Mouse (Mus musculus) embryonic facial prominence, embryonic 10.5 days (tissue): ENCODE results near the gene Antxr2. TPM values are rescaled to one million over a fixed set of nuclear protein-coding genes. Genes with fewer than 3 reads are reported as not detected.

Experiments used
- DNase-seq: peaks from one replicate; pipeline ENCODE4 v3.0.0-alpha.2; 2017; ENCODE audit warnings: low spot score
- H3K27ac ChIP-seq: fragments of 300-500 bp; sonication (generic); replicated peaks from 2 replicates; pipeline ENCODE4 v1.5.1; 2016; ENCODE audit warnings: mild to moderate bottlenecking
- H3K27me3 ChIP-seq: fragments of 300-500 bp; sonication (generic); replicated peaks from 2 replicates; pipeline ENCODE4 v1.6.1; 2016; ENCODE audit warnings: low read depth, mild to moderate bottlenecking; ENCODE audit not compliant: poor library complexity, severe bottlenecking
- H3K36me3 ChIP-seq: fragments of 300-500 bp; sonication (generic); replicated peaks from 2 replicates; pipeline ENCODE4 v1.6.1; 2016; ENCODE audit warnings: mild to moderate bottlenecking, moderate library complexity
- H3K4me1 ChIP-seq: fragments of 300-500 bp; sonication (generic); 2 replicates; pipeline ENCODE4 v1.6.1; 2016
- H3K4me3 ChIP-seq: fragments of 300-500 bp; sonication (generic); 2 replicates; pipeline ENCODE4 v1.5.1; 2016; ENCODE audit warnings: mild to moderate bottlenecking, moderate library complexity
- H3K9me3 ChIP-seq: fragments of 300-500 bp; sonication (generic); 2 replicates; pipeline ENCODE4 v1.6.1; 2016; ENCODE audit warnings: mild to moderate bottlenecking
- WGBS: fragments of 180-500 bp; shearing (Covaris S2); methylation state at CpG from one replicate; pipeline ENCODE4 v1.1.7; 2016; 5-methylcytosine and 5-hydroxymethylcytosine counted together
- polyA plus RNA-seq: library from polyadenylated mRNA; unstranded; fragments of >200 nt; fragmentation: Nextera tagmentation; extraction: Ambion mirVana; gene quantifications from 2 replicates; pipeline ENCODE4 v1.2.1, GENCODE M21; 2016

Antxr2 gene
- polyA plus RNA-seq, 1 experiment from 2014 or later: 15.4 TPM

DNA sequence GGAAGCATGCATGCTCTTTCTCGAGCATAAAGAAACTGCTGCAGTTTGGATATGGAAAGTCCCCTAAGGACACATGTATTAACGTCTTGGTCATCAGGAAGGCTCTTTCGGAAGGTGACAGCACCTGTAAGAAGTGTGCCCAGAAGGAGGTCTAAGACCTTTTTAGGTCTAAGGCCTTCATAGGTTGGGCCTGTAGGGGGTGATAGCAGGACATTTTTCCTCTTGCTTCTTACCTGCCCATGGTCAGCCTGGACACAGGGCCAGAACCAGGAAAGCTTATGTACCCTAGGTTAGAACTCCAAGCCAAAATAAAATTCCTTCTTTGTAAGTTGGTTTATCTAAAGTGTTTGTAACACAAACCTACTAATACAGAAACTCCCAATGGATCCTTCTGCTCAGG, 83.6 kb downstream of the Antxr2 start:
- 83% methylated on average over 3 of the region's 3 CpGs for WGBS
- H3K27ac ChIP-seq: no peak overlapping the region
- DNase-seq: no peak
- H3K9me3 ChIP-seq: no peaks in the 10 kb centered on the region
- H3K4me1 ChIP-seq: no peaks in the 10 kb centered on the region
- H3K4me3 ChIP-seq: no peak overlapping the region
- peaks cover 11% of the 10 kb centered on the region for H3K36me3 ChIP-seq
- H3K27me3 ChIP-seq: no peaks in the 10 kb centered on the region

DNA sequence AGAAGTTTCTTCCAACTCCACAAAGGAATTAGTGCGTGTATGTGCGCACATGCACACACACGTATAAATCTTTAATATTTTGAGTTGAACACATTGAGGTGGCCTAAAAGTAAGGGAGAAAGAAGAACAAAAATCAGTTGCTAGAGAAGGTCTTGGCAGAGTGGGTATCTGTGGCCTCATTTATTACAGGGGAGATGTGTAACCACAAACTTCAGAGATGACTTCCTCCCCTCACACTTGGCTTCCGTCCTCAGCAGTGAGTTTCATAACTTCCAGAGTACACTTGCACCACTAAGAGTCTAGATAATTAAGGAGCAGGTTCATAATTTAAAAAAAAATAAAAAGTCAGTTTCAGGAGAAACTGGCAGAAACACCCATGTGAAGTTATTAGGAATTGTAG, 84.6 kb downstream of the Antxr2 start:
- Histone ChIP-seq H3K9me3 (no peaks in the 10 kb centered on the region), H3K27ac (no peak overlapping the region), H3K4me1 (no peaks in the 10 kb centered on the region), H3K36me3 (peaks cover 16% of the 10 kb centered on the region), H3K4me3 (no peak overlapping the region), H3K27me3 (no peaks in the 10 kb centered on the region)
- WGBS: 93% methylated on average over 4 of the region's 4 CpGs
- DNase-seq: no peak

DNA sequence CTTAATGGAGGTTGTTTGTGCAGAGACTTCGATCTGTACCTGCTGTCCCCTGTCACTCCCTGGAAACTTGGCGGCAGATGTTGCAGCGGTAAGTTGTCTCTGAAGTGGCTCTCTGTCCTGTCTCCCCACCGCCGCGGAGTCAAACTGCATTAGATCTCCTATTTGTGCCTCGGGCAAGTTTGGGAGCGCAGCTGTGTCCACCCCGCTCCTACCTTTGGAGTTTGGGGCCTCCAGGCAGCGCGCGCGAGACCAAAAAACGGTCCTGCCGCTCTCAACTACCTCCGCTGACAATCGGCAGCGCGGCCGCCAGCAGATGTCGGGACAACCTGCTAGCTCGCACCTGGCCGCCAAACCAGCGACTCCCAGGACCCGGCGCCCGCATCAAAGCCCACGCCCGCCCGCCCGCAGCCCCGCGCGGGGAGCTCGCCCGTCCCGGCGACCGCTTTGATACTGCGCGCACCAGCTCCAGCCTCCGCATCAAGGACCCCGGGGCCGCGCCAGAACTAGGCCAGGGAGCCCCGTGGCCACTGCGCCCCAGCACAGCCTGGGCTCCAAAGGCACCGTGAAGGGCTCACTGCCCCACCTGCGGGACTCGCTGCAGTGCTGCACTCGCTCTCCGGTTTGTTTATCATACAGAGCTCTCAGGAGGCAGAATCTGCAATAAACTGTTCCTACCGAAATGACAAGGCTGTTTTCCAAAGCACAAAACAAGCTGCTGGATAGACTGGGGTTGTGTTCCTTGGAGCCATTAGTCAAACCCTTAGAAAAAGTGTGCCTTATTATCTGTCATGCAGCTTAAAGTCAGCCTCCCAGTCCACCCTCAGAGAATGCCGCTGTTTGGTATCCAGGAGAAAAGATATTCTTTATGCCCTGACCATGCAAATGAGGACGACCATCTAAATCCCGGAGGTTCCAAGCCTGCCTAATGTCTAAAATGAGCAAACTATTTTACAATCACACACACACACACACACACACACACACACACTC, 95.4 kb downstream of the Antxr2 start:
- peak overlapping the region; percentile 68 for H3K4me3 ChIP-seq
- WGBS: 4% methylated on average over 56 of the region's 56 CpGs
- peak; percentile 71 for DNase-seq
- 0 out of 2 replicates have a peak overlapping the region, but pooled peaks have one; percentile 45 for H3K27ac ChIP-seq
- peaks cover 17% of the 10 kb centered on the region for H3K4me1 ChIP-seq
- no peaks in the 10 kb centered on the region; the same call in 1 of the 2 replicates for H3K36me3 ChIP-seq
- H3K27me3 ChIP-seq: peaks cover 37% of the 10 kb centered on the region
- no peaks in the 10 kb centered on the region for H3K9me3 ChIP-seq

DNA sequence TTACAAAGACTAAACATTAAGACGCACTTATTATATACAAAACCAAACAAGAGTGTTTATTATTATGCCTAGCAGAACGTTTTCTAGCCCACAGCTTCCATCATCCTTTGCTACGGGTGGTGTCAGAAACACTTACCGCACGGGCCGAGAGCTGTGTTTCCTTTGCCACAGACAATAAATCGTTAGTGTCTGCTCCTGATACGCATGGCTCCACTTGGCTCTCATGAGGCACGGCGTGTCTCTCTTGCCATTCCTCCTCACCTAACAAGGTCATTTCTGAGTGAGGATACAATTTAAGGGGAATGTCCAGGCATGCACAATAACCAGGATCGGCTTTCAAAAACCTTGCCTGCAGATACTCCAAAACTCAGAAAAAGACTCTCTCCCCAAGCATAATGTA, 113.2 kb downstream of the Antxr2 start:
- Histone ChIP-seq H3K27me3 (no peaks in the 10 kb centered on the region), H3K4me1 (no peaks in the 10 kb centered on the region), H3K4me3 (no peak overlapping the region), H3K36me3 (no peaks in the 10 kb centered on the region; the same call in 1 of the 2 replicates), H3K27ac (no peak overlapping the region), H3K9me3 (no peaks in the 10 kb centered on the region)
- no peak for DNase-seq
- whole genome bisulfite sequencing: 79% methylated on average over 11 of the region's 11 CpGs

DNA sequence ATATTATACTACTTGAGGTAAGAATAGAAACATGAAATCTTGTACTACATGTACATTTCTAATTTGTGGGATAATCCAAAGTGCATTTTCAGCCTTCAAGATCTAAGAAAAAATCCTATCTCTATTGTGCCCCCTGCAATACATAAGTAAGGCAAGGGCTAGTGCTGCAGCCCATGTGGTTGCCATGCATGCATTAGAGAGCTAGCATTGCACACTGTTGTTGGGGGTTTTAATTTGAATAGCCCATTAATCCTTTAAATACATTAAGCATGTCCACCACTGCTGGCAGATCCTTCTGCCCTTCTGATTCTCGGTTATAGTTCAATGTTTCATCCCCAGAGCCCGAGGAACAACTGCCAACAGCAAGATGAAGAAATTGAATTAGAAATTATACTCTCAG, 116.0 kb downstream of the Antxr2 start:
- Histone ChIP-seq H3K9me3 (no peaks in the 10 kb centered on the region), H3K27me3 (no peaks in the 10 kb centered on the region), H3K4me1 (no peaks in the 10 kb centered on the region), H3K36me3 (no peaks in the 10 kb centered on the region), H3K27ac (no peak overlapping the region), H3K4me3 (no peak overlapping the region)
- WGBS: 87% methylated on average over 2 of the region's 2 CpGs
- no peak for DNase-seq

DNA sequence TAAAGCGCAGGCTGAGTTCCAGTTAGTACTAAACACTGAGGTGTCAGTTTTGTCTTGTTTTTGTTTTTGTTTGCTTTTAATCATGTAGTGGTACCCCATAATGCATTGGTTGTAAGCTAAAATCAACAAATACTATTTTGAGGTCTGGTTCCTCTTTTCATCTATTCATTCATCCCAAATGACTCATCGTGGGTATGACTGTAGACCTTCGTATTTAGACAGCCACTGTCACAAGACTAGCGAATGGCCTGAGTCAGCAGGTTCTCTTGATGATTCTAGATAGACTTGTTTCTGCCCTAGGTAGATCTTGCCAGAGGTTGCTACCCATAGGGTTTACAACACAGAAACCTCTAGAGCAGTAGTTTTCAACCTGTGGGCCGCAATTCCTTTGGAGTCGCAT, 116.9 kb downstream of the Antxr2 start:
- 93% methylated on average over 6 of the region's 6 CpGs for WGBS
- H3K27me3 ChIP-seq: no peaks in the 10 kb centered on the region
- DNase-seq: no peak

DNA sequence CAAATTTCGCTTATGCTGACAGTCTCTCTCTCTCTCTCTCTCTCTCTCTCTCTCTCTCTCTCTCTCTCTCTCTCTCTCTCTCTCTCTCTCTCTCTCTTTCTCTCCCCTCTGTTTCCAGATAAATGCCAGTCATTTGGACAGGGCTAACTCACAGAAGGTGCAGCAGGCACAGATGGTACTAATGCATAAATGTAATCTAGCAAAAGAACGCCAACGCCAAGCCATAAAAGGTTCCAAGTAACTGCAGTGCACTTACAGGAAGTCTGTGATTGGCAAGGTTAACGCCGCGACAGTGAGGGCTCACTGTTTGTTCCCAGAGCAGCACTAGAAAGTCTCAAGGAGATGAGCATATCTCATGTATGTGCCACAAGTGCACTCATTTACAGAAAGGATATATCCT, 123.4 kb downstream of the Antxr2 start:
- Histone ChIP-seq H3K27me3 (no peaks in the 10 kb centered on the region), H3K27ac (no peak overlapping the region), H3K36me3 (no peaks in the 10 kb centered on the region), H3K4me3 (no peak overlapping the region), H3K9me3 (no peaks in the 10 kb centered on the region), H3K4me1 (peaks cover 14% of the 10 kb centered on the region)
- 47% methylated on average over 6 of the region's 6 CpGs for WGBS
- DNase-seq: no peak

More for the DNA sequence above, 116.9 kb downstream of the Antxr2 start:
- no peaks in the 10 kb centered on the region for H3K9me3 ChIP-seq
- H3K27ac ChIP-seq: no peak overlapping the region
- no peak overlapping the region for H3K4me3 ChIP-seq
- H3K36me3 ChIP-seq: no peaks in the 10 kb centered on the region
- no peaks in the 10 kb centered on the region for H3K4me1 ChIP-seq

DNA sequence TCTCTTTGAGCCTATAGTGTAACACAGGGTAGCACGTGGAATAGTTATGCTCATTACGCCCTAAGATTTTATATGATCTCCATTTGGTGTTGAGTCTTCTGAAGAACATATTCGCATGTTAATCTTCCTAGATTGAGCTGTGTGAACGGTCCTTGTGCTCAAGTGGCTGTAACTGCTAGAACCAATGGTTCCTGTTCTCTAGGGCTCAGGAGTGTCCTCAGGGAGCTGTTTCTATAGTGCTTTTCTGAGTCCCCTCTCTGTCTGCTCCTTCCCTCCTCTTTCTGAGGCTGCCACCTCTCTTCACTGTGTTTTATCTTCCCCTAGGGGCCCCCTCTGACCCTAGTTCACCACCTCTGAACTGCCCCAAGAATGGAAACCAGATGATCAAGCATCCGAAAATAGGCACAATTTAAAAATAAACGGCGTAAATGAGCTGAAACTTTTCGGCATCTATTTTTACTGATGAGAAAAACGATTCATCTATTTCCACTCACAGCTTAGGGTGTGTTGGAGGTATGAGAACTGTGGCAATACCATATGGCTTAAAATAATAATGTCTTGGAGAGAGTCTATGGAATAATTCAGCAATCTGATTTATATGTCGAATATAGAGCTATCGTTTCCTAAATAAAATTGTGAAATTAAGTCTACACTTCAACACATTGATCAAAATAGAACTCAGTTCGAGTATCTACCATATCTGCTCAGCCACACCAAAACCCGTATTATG, 124.1 kb downstream of the Antxr2 start:
- H3K36me3 ChIP-seq: no peaks in the 10 kb centered on the region
- H3K4me3 ChIP-seq: no peak overlapping the region
- H3K4me1 ChIP-seq: peaks cover 14% of the 10 kb centered on the region
- no peak overlapping the region for H3K27ac ChIP-seq
- no peaks in the 10 kb centered on the region for H3K9me3 ChIP-seq
- H3K27me3 ChIP-seq: no peaks in the 10 kb centered on the region
- DNase-seq: no peak
- WGBS: 60% methylated on average over 13 of the region's 13 CpGs

DNA sequence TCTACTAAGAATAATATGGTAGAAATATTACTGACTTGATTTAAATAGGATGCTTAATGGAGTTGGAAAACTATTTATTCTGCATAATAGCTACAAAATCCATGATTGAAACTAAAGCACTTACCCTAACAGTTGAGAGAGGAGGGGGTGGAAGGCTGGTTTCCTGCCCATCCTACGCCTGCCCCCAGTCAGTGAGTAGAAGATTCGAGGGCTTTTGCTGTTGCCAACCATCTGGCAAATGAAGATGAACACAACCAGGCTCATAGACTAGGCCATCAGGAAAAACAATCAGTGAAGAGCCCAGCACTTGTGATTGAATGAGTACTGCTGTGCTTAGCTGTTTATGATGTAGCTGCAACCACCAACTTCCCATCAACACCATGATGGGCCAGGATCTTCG, 125.0 kb downstream of the Antxr2 start:
- Histone ChIP-seq H3K4me1 (peaks cover 14% of the 10 kb centered on the region), H3K4me3 (no peak overlapping the region), H3K27ac (no peak overlapping the region), H3K36me3 (no peaks in the 10 kb centered on the region), H3K27me3 (no peaks in the 10 kb centered on the region), H3K9me3 (no peaks in the 10 kb centered on the region)
- no peak for DNase-seq
- WGBS: 80% methylated on average over 3 of the region's 3 CpGs

DNA sequence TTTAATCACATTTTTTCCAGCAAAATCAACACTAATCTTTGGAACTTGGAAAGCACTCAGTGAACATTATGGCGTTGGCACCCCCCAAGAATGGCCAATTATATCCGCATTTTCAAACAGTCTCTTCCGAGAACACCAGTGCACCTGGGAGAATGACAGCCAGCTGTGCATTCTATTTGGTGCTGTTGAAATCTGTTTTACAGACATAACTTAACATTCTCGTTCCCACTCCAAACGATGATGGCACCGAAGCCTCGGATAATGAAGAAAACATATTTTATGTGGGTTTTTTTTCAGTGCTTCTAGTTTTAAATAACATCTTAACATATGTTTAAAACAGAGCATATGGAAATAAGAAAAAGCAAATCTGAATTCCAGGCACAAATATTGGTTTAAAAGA, 129.7 kb downstream of the Antxr2 start:
- Histone ChIP-seq H3K4me1 (peaks cover 1% of the 10 kb centered on the region; the same call in 1 of the 2 replicates), H3K36me3 (no peaks in the 10 kb centered on the region)

DNA sequence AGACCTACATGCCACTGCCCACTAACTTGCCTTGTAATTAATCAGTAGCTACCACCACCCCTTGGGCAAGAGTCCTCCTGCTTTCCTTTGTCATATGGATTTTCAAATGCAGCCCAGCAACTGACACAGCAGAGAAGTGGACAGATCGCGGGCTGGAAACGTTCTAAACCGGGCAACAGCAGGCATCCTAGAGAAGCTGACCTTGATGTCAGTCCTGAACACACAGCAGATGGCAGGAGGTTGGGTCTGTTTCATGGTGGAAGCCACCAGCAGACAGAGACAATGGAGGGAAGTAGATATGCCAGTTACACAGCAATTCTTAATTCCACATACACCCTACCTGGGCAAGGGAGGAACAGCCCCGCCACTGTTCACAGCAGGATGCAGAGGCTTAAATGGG, 131.5 kb downstream of the Antxr2 start:
- no peaks in the 10 kb centered on the region for H3K27me3 ChIP-seq
- H3K4me3 ChIP-seq: no peak overlapping the region
- no peaks in the 10 kb centered on the region for H3K4me1 ChIP-seq
- no peak for DNase-seq
- WGBS: 83% methylated on average over 5 of the region's 5 CpGs
- no peak overlapping the region for H3K27ac ChIP-seq
- H3K9me3 ChIP-seq: no peaks in the 10 kb centered on the region
- H3K36me3 ChIP-seq: no peaks in the 10 kb centered on the region

More for the DNA sequence above, 129.7 kb downstream of the Antxr2 start:
- 92% methylated on average over 7 of the region's 7 CpGs for WGBS
- Histone ChIP-seq H3K27me3 (no peaks in the 10 kb centered on the region), H3K9me3 (no peaks in the 10 kb centered on the region), H3K27ac (no peak overlapping the region), H3K4me3 (no peak overlapping the region)
- no peak for DNase-seq

DNA sequence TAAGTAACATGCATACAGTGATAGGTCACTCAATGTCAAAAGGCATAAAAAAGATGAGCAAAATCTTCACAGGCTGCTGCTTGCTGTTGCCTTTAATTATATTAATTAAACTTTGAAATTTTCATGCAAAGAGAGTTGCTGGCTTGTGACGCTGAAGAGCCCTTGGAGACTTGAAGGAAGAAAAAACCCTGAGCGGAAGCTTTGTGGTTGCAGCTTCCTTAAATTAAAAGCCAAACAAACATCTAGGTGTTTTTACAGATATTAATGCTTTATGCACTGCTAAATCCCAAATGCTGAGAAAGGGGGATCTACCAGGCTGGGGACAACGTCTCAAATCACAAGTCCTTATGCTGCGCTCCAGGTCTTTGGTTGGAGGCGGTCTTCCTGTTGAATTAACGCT, 145.4 kb downstream of the Antxr2 start:
- Histone ChIP-seq H3K36me3 (peaks cover 24% of the 10 kb centered on the region), H3K4me3 (no peak overlapping the region), H3K4me1 (no peaks in the 10 kb centered on the region), H3K27me3 (no peaks in the 10 kb centered on the region), H3K9me3 (no peaks in the 10 kb centered on the region), H3K27ac (no peak overlapping the region)
- 92% methylated on average over 6 of the region's 6 CpGs for WGBS
- DNase-seq: no peak
